Mouse (Mus musculus) liver, postnatal 0 days (tissue): ENCODE measurements around the gene Gtf2ird1. TPM values are rescaled to one million over a fixed set of nuclear protein-coding genes. Genes with fewer than 3 reads are reported as not detected.

ENCODE experiments used
- ATAC-seq: fragments of 200-750 bp; cut with Nextera tagmentation; 2 replicates; pipeline ENCODE4 v1.8.0; 2017; ENCODE audit warnings: mild to moderate bottlenecking, moderate library complexity
- DNase-seq: peaks from one replicate; pipeline ENCODE4 v3.0.0-alpha.2; 2016
- H3K27ac ChIP-seq: fragments of 300-500 bp; sonication (generic); 2 replicates; pipeline ENCODE4 v1.5.1; 2014; ENCODE audit warnings: antibody characterized with exemption, moderate library complexity, mild to moderate bottlenecking, low read depth
- H3K27me3 ChIP-seq: fragments of 300-500 bp; sonication (generic); 2 replicates; pipeline ENCODE4 v1.6.1; 2014; ENCODE audit warnings: low read length, control low read depth, mixed read lengths; ENCODE audit not compliant: insufficient read depth
- H3K36me3 ChIP-seq: fragments of 300-500 bp; sonication (generic); replicated peaks from 2 replicates; pipeline ENCODE4 v1.6.1; 2014; ENCODE audit warnings: mild to moderate bottlenecking, control low read depth, low read length, moderate library complexity, mixed read lengths; ENCODE audit not compliant: insufficient read depth
- H3K4me1 ChIP-seq: fragments of 300-500 bp; sonication (generic); 2 replicates; pipeline ENCODE4 v1.6.1; 2014; ENCODE audit warnings: antibody characterized with exemption, mild to moderate bottlenecking, control low read depth; ENCODE audit not compliant: insufficient read depth
- H3K4me2 ChIP-seq: fragments of 300-500 bp; sonication (generic); 2 replicates; pipeline ENCODE4 v1.6.1; 2014; ENCODE audit warnings: low read depth, mild to moderate bottlenecking, low read length, moderate library complexity, mixed read lengths
- H3K4me3 ChIP-seq: fragments of 300-500 bp; sonication (generic); 2 replicates; pipeline ENCODE4 v1.5.1; 2014; ENCODE audit warnings: low read depth, low read length
- H3K9ac ChIP-seq: fragments of 300-500 bp; sonication (generic); replicated peaks from 2 replicates; pipeline ENCODE4 v1.6.1; 2014; ENCODE audit warnings: mild to moderate bottlenecking, moderate library complexity
- H3K9me3 ChIP-seq: fragments of 300-500 bp; sonication (generic); 2 replicates; pipeline ENCODE4 v1.6.1; 2016; ENCODE audit warnings: mild to moderate bottlenecking, control low read depth, low read length, mixed read lengths
- CTCF ChIP-seq: sonication (generic); IDR thresholded peaks from 2 replicates; pipeline ENCODE4 v1.5.1; 2016; ENCODE audit warnings: antibody characterized with exemption, low read depth
- EP300 ChIP-seq: IDR thresholded peaks from 2 replicates; pipeline ENCODE4 v1.6.1; 2016; ENCODE audit warnings: antibody characterized with exemption, low read depth, mild to moderate bottlenecking
- WGBS: fragments of 180-500 bp; shearing (Covaris S2); extraction: QIAGEN DNeasy Blood & Tissue Kit; methylation state at CpG from one replicate; pipeline ENCODE4 v1.1.7; 2014; ENCODE audit not compliant: insufficient replicate concordance; 5-methylcytosine and 5-hydroxymethylcytosine counted together
- polyA plus RNA-seq: library from polyadenylated mRNA; unstranded; fragments of >200 nt; fragmentation: Nextera tagmentation; extraction: Ambion mirVana; gene quantifications from 2 replicates; pipeline ENCODE4 v1.2.1, GENCODE M21; 2015

The Gtf2ird1 gene
- polyA plus RNA-seq, 1 experiment from 2014 or later, result 10.0 TPM

GRCm38 (mm10) chr5:134469559-134470150 is 13.1 kb upstream of the Gtf2ird1 start:
- WGBS, result 70% methylated on average over 7 of the region's 7 CpGs
- Histone ChIP-seq H3K9me3 (no peaks in the 10 kb centered on the region), H3K4me3 (no peak overlapping the region), H3K4me2 (no peak overlapping the region), H3K27ac (no peak overlapping the region), H3K27me3 (no peaks in the 10 kb centered on the region), H3K36me3 (no peaks in the 10 kb centered on the region), H3K9ac (no peak overlapping the region), H3K4me1 (peaks cover 19% of the 10 kb centered on the region)
- ATAC-seq, result no peak
- no peak for DNase-seq
- TF ChIP-seq EP300, result no peak
- TF ChIP-seq CTCF, result no peak

- TF ChIP-seq EP300, result no peak
- TF ChIP-seq CTCF, result no peak
- Histone ChIP-seq H3K27ac (peak overlapping the region; percentile 46), H3K4me2 (no peak overlapping the region), H3K4me1 (peaks cover 19% of the 10 kb centered on the region), H3K36me3 (no peaks in the 10 kb centered on the region), H3K9me3 (no peaks in the 10 kb centered on the region), H3K9ac (no peak overlapping the region), H3K4me3 (no peak overlapping the region), H3K27me3 (no peaks in the 10 kb centered on the region)
- DNase-seq (no peak), ATAC-seq (no peak)
- 53% methylated on average over 10 of the region's 10 CpGs for WGBS
Measured at GRCm38 (mm10) chr5:134468158-134468765, 11.7 kb upstream of the Gtf2ird1 start.

- Histone ChIP-seq H3K9ac (no peak overlapping the region), H3K4me3 (no peak overlapping the region), H3K9me3 (no peaks in the 10 kb centered on the region), H3K27me3 (no peaks in the 10 kb centered on the region), H3K36me3 (no peaks in the 10 kb centered on the region), H3K4me1 (peaks cover 19% of the 10 kb centered on the region), H3K4me2 (no peak overlapping the region), H3K27ac (0 out of 2 replicates have a peak overlapping the region, but pooled peaks have one; percentile 24)
- peak; percentile 90 for ATAC-seq
- WGBS, result 48% methylated on average over 8 of the region's 8 CpGs
- DNase-seq, result no peak
- TF ChIP-seq EP300 (peak; percentile 71), CTCF (no peak)
Measured at GRCm38 (mm10) chr5:134467030-134467549, 10.6 kb upstream of the Gtf2ird1 start.

- DNase-seq (no peak), ATAC-seq (no peak)
- Histone ChIP-seq H3K4me2 (no peak overlapping the region), H3K9ac (no peak overlapping the region), H3K36me3 (no peaks in the 10 kb centered on the region), H3K4me3 (no peak overlapping the region), H3K27me3 (no peaks in the 10 kb centered on the region), H3K4me1 (peaks cover 19% of the 10 kb centered on the region), H3K27ac (no peak overlapping the region), H3K9me3 (no peaks in the 10 kb centered on the region)
- 49% methylated on average over 21 of the region's 21 CpGs for WGBS
- no peak for TF ChIP-seq CTCF
- TF ChIP-seq EP300, result no peak
Measured at GRCm38 (mm10) chr5:134466296-134467029, 9.9 kb upstream of the Gtf2ird1 start.

GRCm38 (mm10) chr5:134465197-134465596 is 8.7 kb upstream of the Gtf2ird1 start:
- H3K4me1 ChIP-seq, result peaks cover 19% of the 10 kb centered on the region
- H3K27me3 ChIP-seq, result no peaks in the 10 kb centered on the region
- 38% methylated on average over 1 of the region's 1 CpGs for WGBS
- DNase-seq (no peak), ATAC-seq (no peak)
- TF ChIP-seq EP300 (no peak), CTCF (no peak)
- H3K9ac ChIP-seq, result no peak overlapping the region
- no peak overlapping the region for H3K4me2 ChIP-seq
- H3K27ac ChIP-seq, result no peak overlapping the region
- H3K4me3 ChIP-seq, result no peak overlapping the region
- H3K36me3 ChIP-seq, result no peaks in the 10 kb centered on the region
- no peaks in the 10 kb centered on the region for H3K9me3 ChIP-seq

- H3K27me3 ChIP-seq, result no peaks in the 10 kb centered on the region
- H3K27ac ChIP-seq, result no peak overlapping the region
- H3K4me3 ChIP-seq, result no peak overlapping the region
- H3K36me3 ChIP-seq, result no peaks in the 10 kb centered on the region
- WGBS, result 71% methylated on average over 5 of the region's 5 CpGs
- DNase-seq, result no peak
- no peaks in the 10 kb centered on the region for H3K9me3 ChIP-seq
- no peak overlapping the region for H3K4me2 ChIP-seq
- no peak overlapping the region for H3K9ac ChIP-seq
- H3K4me1 ChIP-seq, result peaks cover 13% of the 10 kb centered on the region
- no peak for TF ChIP-seq EP300
- ATAC-seq, result no peak
Measured at GRCm38 (mm10) chr5:134464225-134464624, 7.7 kb upstream of the Gtf2ird1 start.
